Mouse (Mus musculus) embryonic facial prominence, embryonic 14.5 days (tissue): Measurements from ENCODE around the gene Sh2b3. TPM values are rescaled to one million over a fixed set of nuclear protein-coding genes. Genes with fewer than 3 reads are reported as not detected.
A peak's percentile ranks its signal among the peaks of the same experiment; 100 is the strongest.

Source experiments
- ATAC-seq: fragments of 200-750 bp; cut with Nextera tagmentation; 2 replicates; pipeline ENCODE4 v1.8.0; 2017; ENCODE audit warnings: low read depth, moderate number of reproducible peaks, moderate TSS enrichment
- DNase-seq: peaks from one replicate; pipeline ENCODE4 v3.0.0-alpha.2; 2015; ENCODE audit warnings: low spot score
- H3K27ac ChIP-seq: fragments of 300-500 bp; sonication (generic); replicated peaks from 2 replicates; pipeline ENCODE4 v1.5.1; 2014; ENCODE audit warnings: low read depth, mild to moderate bottlenecking, low read length, moderate library complexity
- H3K27me3 ChIP-seq: fragments of 300-500 bp; sonication (generic); replicated peaks from 2 replicates; pipeline ENCODE4 v1.6.1; 2014; ENCODE audit warnings: low read length; ENCODE audit not compliant: control insufficient read depth, insufficient read depth
- H3K36me3 ChIP-seq: fragments of 300-500 bp; sonication (generic); 2 replicates; pipeline ENCODE4 v1.6.1; 2014; ENCODE audit warnings: low read length, mixed read lengths; ENCODE audit not compliant: control insufficient read depth, insufficient read depth
- H3K4me1 ChIP-seq: fragments of 300-500 bp; sonication (generic); 2 replicates; pipeline ENCODE4 v1.6.1; 2014; ENCODE audit warnings: antibody characterized with exemption, low read length; ENCODE audit not compliant: control insufficient read depth, insufficient read depth
- H3K4me2 ChIP-seq: fragments of 300-500 bp; sonication (generic); 2 replicates; pipeline ENCODE4 v1.6.1; 2014; ENCODE audit warnings: low read depth, mild to moderate bottlenecking, low read length, moderate library complexity, mixed read lengths
- H3K4me3 ChIP-seq: fragments of 300-500 bp; sonication (generic); 2 replicates; pipeline ENCODE4 v1.5.1; 2014; ENCODE audit warnings: low read depth, mild to moderate bottlenecking, low read length
- H3K9ac ChIP-seq: fragments of 300-500 bp; sonication (generic); 2 replicates; pipeline ENCODE4 v1.6.1; 2014; ENCODE audit warnings: low read depth, mild to moderate bottlenecking, low read length, moderate library complexity, mixed read lengths
- H3K9me3 ChIP-seq: fragments of 300-500 bp; sonication (generic); 2 replicates; pipeline ENCODE4 v1.6.1; 2016; ENCODE audit warnings: low read length; ENCODE audit not compliant: control insufficient read depth
- WGBS: fragments of 180-500 bp; shearing (Covaris S2); extraction: QIAGEN DNeasy Blood & Tissue Kit; methylation state at CpG from one replicate; pipeline ENCODE4 v1.1.7; 2014; 5-methylcytosine and 5-hydroxymethylcytosine counted together
- polyA plus RNA-seq: library from polyadenylated mRNA; unstranded; fragments of >200 nt; fragmentation: Nextera tagmentation; extraction: Ambion mirVana; gene quantifications from 2 replicates; pipeline ENCODE4 v1.2.1, GENCODE M21; 2014

Gene Sh2b3
- polyA plus RNA-seq, 1 experiment from 2014 or later, result 18.3 TPM

DNA sequence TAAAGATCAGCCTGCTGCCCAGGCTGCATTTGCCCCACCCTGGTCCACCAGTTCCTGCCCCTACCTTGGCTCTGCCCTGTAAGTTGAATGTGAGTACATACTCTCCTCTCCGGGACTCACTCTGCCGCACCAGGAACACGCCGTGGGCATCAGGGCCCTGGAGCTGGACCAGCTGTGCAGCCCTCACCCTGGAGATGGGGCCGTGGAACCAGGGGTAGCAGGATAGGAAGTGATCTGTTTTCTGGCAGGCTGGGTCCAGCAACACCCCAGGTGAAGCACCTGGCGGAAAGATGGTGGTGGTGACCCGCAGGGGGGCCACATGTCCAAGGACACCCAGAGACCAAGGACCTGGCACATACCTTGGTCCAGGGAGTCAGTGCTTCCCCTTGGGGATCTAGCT is 19.0 kb downstream of the Sh2b3 start:
- no peak for DNase-seq
- no peaks in the 10 kb centered on the region for H3K27me3 ChIP-seq

DNA sequence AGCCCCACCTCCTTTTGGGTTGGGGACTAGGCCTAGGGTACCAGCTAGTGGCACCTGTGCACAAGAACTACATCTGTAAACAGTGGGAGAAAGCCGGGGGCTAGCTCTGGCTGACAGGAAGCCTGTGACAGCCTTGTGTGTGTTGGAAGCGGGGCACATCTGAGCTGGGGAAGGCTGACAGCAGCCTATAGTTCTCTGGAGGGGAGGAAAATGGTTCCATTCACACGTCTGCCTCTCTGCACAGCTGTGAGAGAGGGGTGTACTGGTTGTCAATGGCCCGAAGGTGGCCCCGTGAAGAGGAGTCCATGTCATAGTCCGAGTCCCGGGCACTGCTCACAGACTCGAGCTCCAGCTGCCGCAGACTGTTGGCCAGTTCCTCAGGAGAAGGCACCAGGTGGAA is 19.9 kb downstream of the Sh2b3 start:
- DNase-seq (no peak), ATAC-seq (no peak)
- Histone ChIP-seq H3K4me3 (no peak overlapping the region), H3K9me3 (no peaks in the 10 kb centered on the region), H3K9ac (no peak overlapping the region), H3K4me1 (no peaks in the 10 kb centered on the region), H3K27me3 (no peaks in the 10 kb centered on the region), H3K4me2 (no peak overlapping the region), H3K27ac (no peak overlapping the region), H3K36me3 (peaks cover 81% of the 10 kb centered on the region)
- 89% methylated on average over 9 of the region's 9 CpGs for WGBS

More for the DNA sequence above, 19.0 kb downstream of the Sh2b3 start:
- Histone ChIP-seq H3K27ac (no peak overlapping the region), H3K36me3 (peaks cover 73% of the 10 kb centered on the region), H3K4me3 (no peak overlapping the region), H3K9ac (no peak overlapping the region), H3K4me1 (no peaks in the 10 kb centered on the region), H3K9me3 (no peaks in the 10 kb centered on the region), H3K4me2 (no peak overlapping the region)
- WGBS, result 95% methylated on average over 4 of the region's 7 CpGs
- ATAC-seq, result no peak

DNA sequence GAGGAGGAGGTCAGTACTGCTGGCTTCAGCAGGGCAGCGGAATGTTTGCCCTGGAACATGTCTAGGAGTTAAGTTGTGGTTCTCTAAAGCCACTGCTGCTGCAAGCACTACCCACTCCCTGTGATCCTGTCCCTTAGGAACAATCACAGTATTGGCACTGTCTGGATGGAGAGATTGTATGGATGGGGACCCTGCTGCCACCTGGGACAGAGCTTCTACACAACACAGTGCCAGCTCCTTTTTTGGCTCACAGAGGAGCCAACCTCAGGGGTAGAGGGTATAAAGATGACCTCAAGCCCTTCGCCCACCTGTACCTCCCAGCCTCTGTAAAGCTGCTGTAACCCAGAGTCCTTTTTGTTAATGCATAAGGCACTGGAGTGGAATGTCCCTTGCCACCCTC is 20.8 kb downstream of the Sh2b3 start:
- Histone ChIP-seq H3K9ac (no peak overlapping the region), H3K27me3 (no peaks in the 10 kb centered on the region), H3K4me3 (no peak overlapping the region), H3K27ac (no peak overlapping the region), H3K4me1 (no peaks in the 10 kb centered on the region), H3K36me3 (peaks cover 91% of the 10 kb centered on the region), H3K9me3 (no peaks in the 10 kb centered on the region), H3K4me2 (no peak overlapping the region)
- DNase-seq (no peak), ATAC-seq (no peak)
- WGBS, result 83% methylated on average over 2 of the region's 2 CpGs

DNA sequence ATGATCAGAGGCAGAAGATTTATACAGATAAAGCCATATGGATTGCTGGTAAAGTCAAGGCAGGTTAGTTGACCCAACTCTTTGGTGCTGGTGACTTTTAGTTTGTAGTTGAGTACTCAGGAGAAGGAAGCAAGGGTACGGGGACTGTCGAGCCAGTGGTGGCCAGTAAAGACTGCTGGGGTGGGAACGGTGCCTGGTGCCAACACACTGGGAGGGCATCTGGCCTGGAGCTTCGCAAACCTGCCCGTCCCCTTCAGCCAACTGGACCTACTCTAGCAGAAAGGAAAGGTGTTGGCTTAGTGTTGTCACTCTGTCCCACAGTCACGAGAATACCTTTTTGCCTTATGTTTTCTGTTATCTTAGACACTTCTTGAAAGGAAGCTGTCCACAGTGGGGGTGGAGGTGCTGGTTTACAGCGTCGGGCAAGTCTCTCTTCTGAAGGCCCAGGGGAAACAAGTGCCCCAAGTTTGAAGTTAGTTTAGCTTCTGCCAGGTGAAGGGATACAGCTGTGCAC is 21.5 kb downstream of the Sh2b3 start:
- Histone ChIP-seq H3K9me3 (no peaks in the 10 kb centered on the region), H3K27me3 (no peaks in the 10 kb centered on the region), H3K9ac (no peak overlapping the region), H3K4me2 (no peak overlapping the region), H3K4me3 (no peak overlapping the region), H3K36me3 (peaks cover 97% of the 10 kb centered on the region), H3K4me1 (no peaks in the 10 kb centered on the region), H3K27ac (no peak overlapping the region)
- 91% methylated on average over 8 of the region's 8 CpGs for WGBS
- DNase-seq, result no peak
- ATAC-seq, result no peak

DNA sequence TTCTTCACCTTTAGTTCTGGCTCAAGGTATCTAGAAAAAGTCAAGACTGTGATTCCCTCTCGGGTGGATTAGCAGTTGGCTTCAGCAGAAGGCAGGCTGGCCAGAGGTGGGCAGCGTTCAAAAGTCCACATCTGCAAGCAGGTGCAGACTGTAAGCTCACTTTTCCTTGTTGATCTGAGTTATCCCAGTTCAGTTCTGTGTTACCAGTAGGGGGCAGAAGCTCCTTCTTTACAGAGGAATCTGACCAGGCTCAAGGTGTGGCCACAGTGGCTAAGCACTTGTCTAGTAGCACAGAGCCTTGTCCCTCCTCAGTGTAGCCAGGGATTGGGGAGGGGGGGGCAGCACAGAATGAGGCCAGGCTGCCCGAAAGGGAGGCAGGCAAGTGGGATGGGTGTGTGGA is 22.4 kb downstream of the Sh2b3 start:
- Histone ChIP-seq H3K36me3 (peaks cover 95% of the 10 kb centered on the region), H3K4me2 (no peak overlapping the region), H3K9me3 (no peaks in the 10 kb centered on the region), H3K4me1 (no peaks in the 10 kb centered on the region), H3K4me3 (no peak overlapping the region), H3K27me3 (no peaks in the 10 kb centered on the region), H3K9ac (no peak overlapping the region), H3K27ac (no peak overlapping the region)
- WGBS, result 54% methylated on average over 3 of the region's 3 CpGs
- DNase-seq, result peak; percentile 77
- ATAC-seq, result peak; percentile 42; the same call in 1 of the 2 replicates

DNA sequence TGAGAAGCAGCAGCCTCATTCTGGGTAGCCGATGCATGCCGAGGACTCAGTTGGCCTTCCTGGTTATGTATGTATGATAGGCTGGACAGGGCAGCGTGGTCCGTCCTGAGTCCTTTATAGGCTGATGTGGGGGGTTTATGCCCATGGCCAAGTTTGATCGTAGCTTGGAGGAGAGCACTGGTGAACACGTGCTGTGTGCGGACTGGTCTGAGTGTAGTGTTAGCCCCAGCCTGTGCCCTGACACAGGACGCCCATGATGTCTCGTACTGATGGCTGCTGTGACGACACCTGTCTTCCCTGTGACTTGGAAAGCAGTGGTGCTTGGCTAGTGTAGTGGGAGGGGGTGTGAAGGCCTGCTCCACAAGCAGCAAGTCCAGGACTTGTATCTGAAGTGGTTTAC is 23.7 kb downstream of the Sh2b3 start:
- Histone ChIP-seq H3K4me2 (no peak overlapping the region), H3K36me3 (peaks cover 83% of the 10 kb centered on the region), H3K4me3 (no peak overlapping the region), H3K27me3 (no peaks in the 10 kb centered on the region), H3K9me3 (no peaks in the 10 kb centered on the region), H3K27ac (no peak overlapping the region; the same call in 1 of the 2 replicates), H3K9ac (no peak overlapping the region), H3K4me1 (no peaks in the 10 kb centered on the region)
- no peak for DNase-seq
- ATAC-seq, result no peak
- 92% methylated on average over 8 of the region's 10 CpGs for WGBS

DNA sequence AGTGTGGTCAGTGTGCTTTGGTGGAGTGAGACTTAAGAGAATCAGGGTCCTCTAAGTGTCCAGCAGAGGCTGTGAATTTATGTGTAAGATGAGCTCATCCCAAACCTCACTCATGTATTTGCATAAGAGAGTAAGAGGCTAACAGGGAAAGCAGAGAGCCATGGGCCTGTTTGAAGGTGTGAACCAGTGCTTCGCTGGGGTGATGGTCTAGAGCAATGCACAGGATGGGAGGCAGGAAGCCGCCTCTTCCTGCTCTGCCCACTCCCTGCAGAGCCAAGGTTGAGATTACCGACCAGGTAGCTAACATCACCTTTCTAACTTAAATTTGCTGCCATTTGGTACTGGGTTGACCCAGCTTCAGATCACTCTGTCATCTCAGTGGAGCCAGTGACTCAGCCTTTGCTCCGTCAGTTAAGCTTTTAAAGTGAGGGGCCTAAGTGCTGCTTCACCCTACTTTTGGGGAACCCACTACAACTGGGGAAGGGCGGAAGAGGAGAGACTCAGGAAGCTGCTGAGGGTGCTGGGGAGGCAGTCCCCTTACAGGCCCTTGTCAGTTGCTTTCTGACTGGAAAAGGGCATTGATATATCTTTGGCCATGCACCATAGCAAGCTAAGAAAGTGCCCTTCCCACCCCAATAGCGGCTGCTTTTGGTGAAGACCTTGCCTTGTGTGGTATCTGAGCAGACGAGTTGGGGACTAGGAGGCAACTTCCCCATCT is 24.8 kb downstream of the Sh2b3 start:
- DNase-seq (no peak), ATAC-seq (no peak)
- no peak overlapping the region for H3K4me2 ChIP-seq
- H3K9ac ChIP-seq, result no peak overlapping the region
- peaks cover 81% of the 10 kb centered on the region for H3K36me3 ChIP-seq
- no peak overlapping the region for H3K27ac ChIP-seq
- 86% methylated on average over 7 of the region's 7 CpGs for WGBS
- H3K9me3 ChIP-seq, result no peaks in the 10 kb centered on the region
- no peaks in the 10 kb centered on the region for H3K4me1 ChIP-seq
- H3K4me3 ChIP-seq, result no peak overlapping the region
- H3K27me3 ChIP-seq, result no peaks in the 10 kb centered on the region

DNA sequence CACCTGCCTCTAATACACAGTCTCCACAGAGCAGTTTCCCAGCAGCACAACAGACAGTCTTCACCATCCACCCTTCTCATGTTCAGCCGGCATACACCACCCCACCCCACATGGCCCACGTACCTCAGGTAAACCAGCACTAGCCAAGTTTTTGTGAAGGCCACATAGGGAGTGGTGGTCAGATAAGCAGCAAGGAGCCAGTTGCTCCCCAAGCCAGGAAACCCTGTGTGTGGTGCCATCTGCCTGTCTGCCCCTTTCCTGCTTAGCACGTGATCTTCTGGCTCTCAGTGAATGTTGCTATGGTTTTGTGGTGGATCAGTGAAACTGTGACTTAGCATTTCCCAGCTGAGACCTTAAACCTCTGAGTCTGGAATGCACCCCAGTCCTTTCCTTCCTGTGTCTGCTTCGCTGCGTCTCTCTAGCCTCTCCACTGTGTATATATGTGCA is 25.9 kb downstream of the Sh2b3 start:
- H3K36me3 ChIP-seq, result peaks cover 79% of the 10 kb centered on the region
- no peak overlapping the region for H3K4me3 ChIP-seq
- WGBS, result 90% methylated on average over 5 of the region's 5 CpGs
- H3K27me3 ChIP-seq, result no peaks in the 10 kb centered on the region
- ATAC-seq, result no peak
- H3K27ac ChIP-seq, result no peak overlapping the region
- H3K4me1 ChIP-seq, result no peaks in the 10 kb centered on the region
- no peaks in the 10 kb centered on the region for H3K9me3 ChIP-seq
- no peak overlapping the region for H3K9ac ChIP-seq
- no peak for DNase-seq
- H3K4me2 ChIP-seq, result no peak overlapping the region
